Mouse (Mus musculus): ENCODE data around the gene Nectin4.

GRCm38 (mm10) chr1:171419905-171420304, 50.0 kb downstream of the Nectin4 start:
- no peak for TF ChIP-seq CTCF (IDR thresholded peaks at IDR 0.05; ENCODE audit: extremely low read depth, insufficient read length, insufficient replicate concordance, low read depth, low read length)
- no peak for TF ChIP-seq POLR2A (IDR thresholded peaks at IDR 0.05; ENCODE audit: low read depth, low read length)
